ENCODE assay signal across 23 mouse cellular contexts in the genomic region with DNA sequence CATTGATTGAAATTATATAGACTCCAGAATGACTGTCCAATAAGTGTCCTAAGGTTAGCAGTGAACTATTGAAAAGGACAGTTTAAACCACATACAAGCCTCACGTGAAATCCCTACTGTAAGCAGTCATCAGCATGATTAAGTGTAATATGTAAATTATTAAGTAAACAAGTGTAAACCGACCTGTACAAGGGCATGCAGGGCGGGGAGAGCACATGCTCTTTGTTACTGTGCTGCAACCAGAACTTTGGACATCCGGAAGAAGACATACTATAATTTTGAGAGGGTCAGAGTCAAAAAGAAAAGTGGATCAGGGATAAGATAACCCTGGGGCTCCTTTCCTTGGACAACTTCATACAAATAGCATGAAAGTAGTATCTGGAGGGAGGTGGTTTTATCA.
"Had no signal": no experiment of that assay in that cellular context is flagged by ENCODE, and none has a peak within 500 bp of the region (broad histone marks: within the 10 kb centered on the region; RNA-seq: fewer than 3 reads in every experiment).

No protein-coding gene starts in this region.

- H3K9ac ChIP-seq: liver, embryonic 14.5 days; lung, embryonic 15.5 days; neural tube, embryonic 12.5 days; neural tube, embryonic 15.5 days had no signal

- H3K4me1 ChIP-seq: megakaryocyte, embryonic 14.5 days; neural tube, embryonic 12.5 days had no signal

- H3K4me2 ChIP-seq: liver, embryonic 11.5 days; lung, embryonic 15.5 days; neural tube, embryonic 12.5 days; neural tube, embryonic 15.5 days had no signal

- ATAC-seq: hindbrain, postnatal 0 days; inflammation-experienced regulatory T-cells, adult 6 months had no signal

- H3K27me3 ChIP-seq: lung, embryonic 15.5 days; megakaryocyte, embryonic 14.5 days; neural tube, embryonic 12.5 days; neural tube, embryonic 15.5 days had no signal

- H3K36me3 ChIP-seq: lung, embryonic 15.5 days; midbrain, embryonic 10.5 days; neural tube, embryonic 12.5 days; neural tube, embryonic 15.5 days had no signal

- DNase-seq: layer of hippocampus, postnatal 36 days; lung, adult 18-20 months; lung, postnatal 10 days; lung, postnatal 36 days; midbrain, embryonic 14.5 days; right cerebral cortex, adult 18-20 months; right cerebral cortex, postnatal 14 days; right cerebral cortex, postnatal 4 days; thymus, adult 2 months; thymus, postnatal 14 days; thymus, postnatal 4 days had no signal

- H3K4me3 ChIP-seq: layer of hippocampus, adult 2 months; left cerebral cortex, adult 2 months; lung, embryonic 15.5 days; megakaryocyte, embryonic 14.5 days; midbrain, embryonic 10.5 days; neural tube, embryonic 12.5 days; neural tube, embryonic 15.5 days had no signal

- H3K27ac ChIP-seq: hindbrain, postnatal 0 days; layer of hippocampus, adult 2 months; left cerebral cortex, adult 2 months; liver, embryonic 14.5 days; lung, embryonic 15.5 days; midbrain, embryonic 10.5 days; neural tube, embryonic 12.5 days; neural tube, embryonic 15.5 days; stomach, postnatal 0 days had no signal

- H3K9me3 ChIP-seq: lung, embryonic 15.5 days; midbrain, embryonic 10.5 days; neural tube, embryonic 12.5 days; neural tube, embryonic 15.5 days had no signal
